9 mouse cellular contexts compared by ENCODE assay signal in genomic region chr11:97839441-97840134, GRCm38 (mm10). TPM values are rescaled to one million over a fixed set of nuclear protein-coding genes. Genes with fewer than 3 reads are reported as not detected.
A peak's percentile ranks its signal among the peaks of the same experiment; 100 is the strongest.
DNase-seq lines count a peak whose midpoint lies in the region; ATAC-seq and TF ChIP-seq lines count a peak whose summit lies in the region.
"Had no signal": no experiment of that assay in that cellular context is flagged by ENCODE, and none has a peak within 500 bp of the region (broad histone marks: within the 10 kb centered on the region; RNA-seq: fewer than 3 reads in every experiment).

No protein-coding gene starts in this region.

- WGBS in kidney, embryonic 14.5 days: 50% methylated on average over 11 of the region's 11 CpGs
- 58% methylated on average over 11 of the region's 11 CpGs for WGBS in midbrain, embryonic 11.5 days

- no peak overlapping the region; the same call in 1 of the 2 replicates for H3K4me3 ChIP-seq in kidney, embryonic 14.5 days (ENCODE audit: low read length)
- H3K4me3 ChIP-seq in embryonic fibroblast, embryonic 13.5 days (ENCODE audit: insufficient read depth, low read length): no peak overlapping the region
- H3K4me3 ChIP-seq in midbrain, embryonic 11.5 days (ENCODE audit: low read depth, low read length): no peak overlapping the region

- no peaks in the 10 kb centered on the region for H3K27me3 ChIP-seq in kidney, embryonic 14.5 days (ENCODE audit: control insufficient read depth, insufficient read depth, low read length)
- no peaks in the 10 kb centered on the region for H3K27me3 ChIP-seq in midbrain, embryonic 11.5 days (ENCODE audit: control insufficient read depth, insufficient read depth, low read length)
- H3K27me3 ChIP-seq: heart, embryonic 15.5 days had no signal

- H3K36me3 ChIP-seq in kidney, embryonic 14.5 days (ENCODE audit: control insufficient read depth, insufficient read depth, low read length): peaks cover 32% of the 10 kb centered on the region
- H3K36me3 ChIP-seq in midbrain, embryonic 11.5 days (ENCODE audit: control insufficient read depth, insufficient read depth, low read length): peaks cover 4% of the 10 kb centered on the region; the same call in 1 of the 2 replicates

- DNase-seq in kidney, adult 9 months: no peak
- peak; percentile 45 for DNase-seq in R1 (ENCODE audit: low read depth, low spot score)
- no peak for DNase-seq in midbrain, embryonic 11.5 days (ENCODE audit: low spot score, missing footprints)
- no peak for DNase-seq in frontal cortex, postnatal 25 days (ENCODE audit: low spot score in 2 of 2)
- no peak for DNase-seq in urinary bladder, postnatal 4 days (ENCODE audit: low spot score in 2 of 2)
- DNase-seq: left cerebral cortex, postnatal 4 days had no signal

- TF ChIP-seq POLR2A in embryonic fibroblast, embryonic 13.5 days (IDR thresholded peaks at IDR 0.05; ENCODE audit: low read depth, low read length): no peak

- H3K27ac ChIP-seq in kidney, embryonic 14.5 days (ENCODE audit: low read depth, low read length): no peak overlapping the region
- peak overlapping the region; percentile 84; the same call in 1 of the 2 replicates for H3K27ac ChIP-seq in embryonic fibroblast, embryonic 13.5 days (ENCODE audit: insufficient read depth, low read length)
- H3K27ac ChIP-seq in midbrain, embryonic 11.5 days (ENCODE audit: low read depth, low read length): no peak overlapping the region

- TF ChIP-seq CTCF in embryonic fibroblast, embryonic 13.5 days (IDR thresholded peaks at IDR 0.05; ENCODE audit: borderline replicate concordance, insufficient read depth, low read length): no peak

- ATAC-seq in kidney, embryonic 14.5 days (ENCODE audit: low FRiP score, low TSS enrichment): no peak
- no peak for ATAC-seq in midbrain, embryonic 11.5 days (ENCODE audit: low FRiP score)

- H3K9ac ChIP-seq in kidney, embryonic 14.5 days (ENCODE audit: low read depth, low read length): peak overlapping the region; percentile 34; the same call in 1 of the 2 replicates
- peak overlapping the region; percentile 27; the same call in 1 of the 2 replicates for H3K9ac ChIP-seq in midbrain, embryonic 11.5 days (ENCODE audit: low read length)

- H3K4me1 ChIP-seq in kidney, embryonic 14.5 days (ENCODE audit: control insufficient read depth, insufficient read depth, low read length): peaks cover 17% of the 10 kb centered on the region
- no peaks in the 10 kb centered on the region; the same call in 1 of the 2 replicates for H3K4me1 ChIP-seq in embryonic fibroblast, embryonic 13.5 days (ENCODE audit: control insufficient read depth, insufficient read depth, low read length)
- peaks cover 6% of the 10 kb centered on the region; the same call in 1 of the 2 replicates for H3K4me1 ChIP-seq in midbrain, embryonic 11.5 days (ENCODE audit: control insufficient read depth, insufficient read depth, low read length)

- no peak overlapping the region for H3K4me2 ChIP-seq in kidney, embryonic 14.5 days (replicated peaks; ENCODE audit: low read depth, low read length)
- no peak overlapping the region for H3K4me2 ChIP-seq in midbrain, embryonic 11.5 days

- no peaks in the 10 kb centered on the region for H3K9me3 ChIP-seq in kidney, embryonic 14.5 days (ENCODE audit: control insufficient read depth, low read length)
- H3K9me3 ChIP-seq in midbrain, embryonic 11.5 days (ENCODE audit: control insufficient read depth, low read length): no peaks in the 10 kb centered on the region
- H3K9me3 ChIP-seq: heart, embryonic 15.5 days had no signal

RNA-seq across cellular contexts. Expression of gene B230217C12Rik, which starts 1.0 kb away (rescaled TPM):
- 8.6 and 11.3 TPM in 2 replicates for polyA plus RNA-seq in kidney, embryonic 14.5 days (2014; fragmentation: Nextera tagmentation; extraction: Ambion mirVana)
- 4.8 and 7.2 TPM in 2 replicates for polyA plus RNA-seq in embryonic fibroblast, embryonic 13.5 days (2011; ENCODE audit: insufficient read length, low read depth, missing spikeins)
- 14.7 and 17.3 TPM in 2 replicates for polyA plus RNA-seq in midbrain, embryonic 11.5 days (2014; fragmentation: Nextera tagmentation; extraction: Ambion mirVana)

RNA-seq across cellular contexts. Expression of gene Lasp1, which starts 40.8 kb away (rescaled TPM):
- polyA plus RNA-seq in kidney, embryonic 14.5 days (2014; fragmentation: Nextera tagmentation; extraction: Ambion mirVana): 46.9 and 57.2 TPM in 2 replicates
- polyA plus RNA-seq in embryonic fibroblast, embryonic 13.5 days (2011; ENCODE audit: insufficient read length, low read depth, missing spikeins): 243 and 284 TPM in 2 replicates
- polyA plus RNA-seq in midbrain, embryonic 11.5 days (2014; fragmentation: Nextera tagmentation; extraction: Ambion mirVana): 52.6 and 59.2 TPM in 2 replicates

RNA-seq across cellular contexts. Expression of gene Fbxo47, which starts 44.4 kb away (rescaled TPM):
- polyA plus RNA-seq in kidney, embryonic 14.5 days (2014; fragmentation: Nextera tagmentation; extraction: Ambion mirVana): 0.33 and 0.47 TPM in 2 replicates
- polyA plus RNA-seq in embryonic fibroblast, embryonic 13.5 days (2011; ENCODE audit: insufficient read length, low read depth, missing spikeins): 0.53 and 1.4 TPM in 2 replicates
- polyA plus RNA-seq in midbrain, embryonic 11.5 days (2014; fragmentation: Nextera tagmentation; extraction: Ambion mirVana): 0.83 and 0.96 TPM in 2 replicates

RNA-seq across cellular contexts. Expression of gene Rpl23, which starts 57.4 kb away (rescaled TPM):
- polyA plus RNA-seq in kidney, embryonic 14.5 days (2014; fragmentation: Nextera tagmentation; extraction: Ambion mirVana): 695 and 947 TPM in 2 replicates
- 548 and 603 TPM in 2 replicates for polyA plus RNA-seq in embryonic fibroblast, embryonic 13.5 days (2011; ENCODE audit: insufficient read length, low read depth, missing spikeins)
- polyA plus RNA-seq in midbrain, embryonic 11.5 days (2014; fragmentation: Nextera tagmentation; extraction: Ambion mirVana): 441 and 443 TPM in 2 replicates
